Mouse (Mus musculus) liver, adult 2 months (tissue): ENCODE measurements around the gene Rpl23.

ENCODE experiments used
- CTCF ChIP-seq: fragments of 200-500 bp; IDR thresholded peaks from 2 replicates; pipeline ENCODE4 v1.5.1; 2011; ENCODE audit warnings: low read depth, low read length, control low read depth
- POLR2A ChIP-seq: fragments of 200-500 bp; IDR thresholded peaks from 2 replicates; pipeline ENCODE4 v1.6.1; 2011; ENCODE audit warnings: low read length, control low read depth; ENCODE audit not compliant: insufficient read depth; ENCODE audit errors: extremely low read depth

DNA sequence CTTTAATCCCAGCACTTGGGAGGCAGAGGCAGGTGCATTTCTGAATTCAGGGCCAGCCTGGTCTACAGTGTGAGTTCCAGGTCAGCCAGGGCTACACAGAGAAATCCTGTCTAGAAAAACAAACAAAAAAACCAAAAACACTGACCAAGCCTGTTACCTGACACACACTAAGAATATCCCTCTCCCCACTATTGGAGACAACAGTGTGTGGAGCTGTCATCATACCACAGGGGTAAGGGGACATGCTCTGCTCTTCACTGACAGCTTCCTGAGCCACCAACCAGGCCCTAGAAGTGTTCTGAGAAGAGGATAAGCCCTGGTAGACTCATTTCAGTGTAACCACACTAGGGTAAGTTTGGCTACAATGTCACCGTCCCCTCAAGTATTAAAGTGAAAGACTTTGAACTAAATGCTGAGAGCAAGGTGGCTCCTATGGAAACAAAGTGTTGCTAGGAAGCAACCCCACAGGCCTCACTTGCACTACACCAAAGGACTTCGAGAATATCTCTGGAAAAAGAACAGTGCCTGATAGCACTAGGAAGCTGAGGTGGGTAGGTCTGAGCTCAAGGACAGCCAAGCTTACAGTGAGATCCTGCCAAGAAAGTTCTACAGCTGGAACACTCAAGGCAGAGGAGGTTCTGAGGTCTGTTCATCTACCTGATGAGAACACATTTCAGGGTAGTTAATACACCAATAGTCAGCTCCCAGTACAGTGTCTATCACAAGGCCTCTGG lies 2.1 kb downstream of the Rpl23 start:
- TF ChIP-seq CTCF (no peak), POLR2A (no peak)
